Mouse (Mus musculus) layer of hippocampus, postnatal 25 days (tissue): ENCODE measurements at regions not wholly inside any gene's neighbourhood (a gene's known extent, or its start where the extent isn't known, plus 50 kb on each side); places are given as distances from the start of the nearest gene placed in this dataset.

ENCODE experiments used
- DNase-seq, 2 experiments: peaks; one replicate each; pipeline ENCODE4 v3.0.0; 2022; ENCODE audit warnings: mixed read lengths in 2 of 2, low spot score in 1 of 2; ENCODE audit errors: extremely low spot score in 1 of 2

DNA sequence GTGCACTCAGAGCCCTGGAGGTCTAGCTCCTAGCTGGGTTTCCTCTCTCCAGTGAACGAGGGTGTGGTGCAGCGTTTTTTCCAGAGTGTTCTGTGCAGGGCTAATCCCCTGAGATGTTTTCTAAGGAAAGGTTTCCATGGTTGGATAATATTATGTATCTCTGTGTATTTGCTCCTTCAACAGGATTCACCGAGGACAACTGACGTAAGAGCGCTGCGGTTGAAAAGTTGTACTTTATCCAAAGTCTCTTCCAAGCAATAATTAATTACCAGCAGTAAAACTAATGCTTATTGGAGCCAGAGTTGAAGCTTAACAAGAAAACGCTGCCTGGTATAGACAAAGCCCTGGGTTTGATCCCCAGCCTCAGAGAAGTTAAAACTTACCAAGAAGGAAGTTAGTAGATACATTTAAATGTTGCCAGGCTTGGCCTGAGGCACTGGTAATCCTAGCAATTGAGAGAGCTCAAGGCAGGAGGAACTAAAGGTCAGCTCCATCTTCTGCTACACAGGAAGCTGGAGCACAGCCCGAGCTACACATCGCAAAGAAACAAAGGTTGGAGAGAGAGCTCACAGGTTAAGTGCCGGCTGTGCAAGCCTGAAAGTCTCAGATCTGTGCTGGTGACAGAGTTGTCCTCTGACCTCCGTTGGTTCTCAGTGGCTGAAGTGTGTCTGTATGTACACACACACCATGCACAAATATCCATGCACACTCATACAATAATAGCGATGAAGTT lies 51.2 kb upstream of the Rap1b start:
- DNase-seq = no peak

DNA sequence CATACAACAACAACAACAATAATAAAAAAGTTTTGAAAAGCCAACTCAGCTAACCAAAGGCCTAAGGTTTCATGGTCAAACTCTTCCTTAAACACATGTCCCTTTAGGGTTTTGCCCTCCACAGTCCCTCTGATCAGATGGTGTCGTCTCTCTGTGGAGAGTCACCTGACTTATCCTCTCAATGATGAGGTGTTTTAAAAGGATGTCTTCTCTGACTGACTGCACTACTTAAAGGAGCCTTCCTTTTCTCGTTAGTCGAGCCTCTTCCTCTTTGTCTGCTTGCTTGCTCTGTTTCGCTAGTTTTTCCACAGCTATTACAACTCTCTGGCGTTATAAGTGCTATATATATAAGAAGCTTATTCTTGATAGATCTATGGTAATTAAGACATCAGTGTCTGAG lies 51.9 kb upstream of the Rap1b start:
- no peak for DNase-seq

DNA sequence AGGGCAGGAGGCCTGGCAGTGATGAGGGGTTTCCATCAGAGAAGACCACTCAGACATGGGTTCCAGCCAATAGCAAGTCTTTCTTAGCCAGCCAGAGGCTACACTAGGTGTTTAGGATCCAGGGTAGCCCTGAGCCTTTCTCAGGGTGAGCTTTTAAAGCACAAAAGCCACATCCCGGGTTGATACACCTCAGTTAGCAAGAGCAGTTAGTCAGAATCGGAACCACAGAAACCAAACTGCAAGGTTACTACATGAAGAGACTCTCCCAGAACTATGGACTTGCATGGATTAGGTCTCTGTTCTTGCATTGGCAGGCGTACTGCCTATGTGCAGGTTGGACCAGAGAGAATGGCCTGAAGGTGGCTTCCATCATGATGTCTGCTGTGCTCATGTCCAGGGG lies 52.6 kb upstream of the Rap1b start:
- DNase-seq = no peak

GRCm38 (mm10) chr10:117899410-117899935 lies 53.6 kb upstream of the Rap1b start:
- DNase-seq = no peak

GRCm38 (mm10) chr10:117905666-117906266 lies 59.9 kb upstream of the Rap1b start:
- DNase-seq = peak; percentile 10 to 11

DNA sequence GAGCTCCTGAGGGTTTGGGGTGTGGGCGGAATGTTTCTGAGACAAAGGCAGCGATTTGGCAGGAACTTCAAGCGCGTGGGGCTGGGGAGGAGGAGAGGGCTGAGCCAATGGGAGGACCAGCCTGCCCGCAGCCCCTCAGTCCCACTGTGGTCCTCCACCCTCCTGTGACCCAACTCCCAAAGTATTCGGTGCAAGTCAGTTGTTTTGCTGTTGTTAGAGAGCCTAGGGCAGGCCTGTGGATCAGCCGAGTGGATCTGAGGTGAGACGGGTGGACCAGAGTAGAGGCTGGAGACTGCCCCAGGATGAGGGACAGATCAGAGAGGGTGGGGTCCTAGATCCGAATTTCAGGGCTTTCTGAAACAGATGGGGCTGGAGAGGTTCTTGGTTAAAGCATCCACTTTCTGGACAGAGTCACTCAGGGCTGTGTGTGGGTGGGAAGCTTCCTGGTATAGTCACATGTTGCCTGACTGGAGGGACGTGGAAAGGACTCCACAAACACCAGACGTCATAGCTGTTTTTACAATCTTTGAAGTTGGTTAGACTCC lies 60.5 kb upstream of the Rap1b start:
- DNase-seq = peak; percentile 27 to 29

- DNase-seq = peak in 1 of 2 experiments; percentile 8
Observed at GRCm38 (mm10) chr10:117908079-117908675, 62.3 kb upstream of the Rap1b start.

DNA sequence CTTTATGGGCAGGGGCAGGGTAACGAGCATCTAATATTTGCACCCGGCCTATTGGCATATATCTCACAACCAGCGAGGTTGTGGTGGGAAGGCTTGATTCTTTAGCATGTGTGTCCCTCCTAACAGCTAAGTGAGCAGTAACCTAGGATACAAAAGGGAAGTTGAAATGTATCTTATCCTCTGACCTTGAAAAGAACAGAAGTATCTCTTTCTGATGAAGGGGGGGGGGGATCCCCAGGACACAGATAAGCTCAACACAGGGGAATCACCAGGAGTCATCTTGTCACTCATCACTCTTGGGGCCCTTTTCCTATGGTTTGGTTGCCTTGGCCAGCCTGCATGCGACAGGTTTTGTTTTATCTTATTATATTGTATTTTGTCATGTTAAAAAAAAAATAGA lies 63.3 kb upstream of the Rap1b start:
- no peak for DNase-seq

GRCm38 (mm10) chr10:117909811-117910239 lies 64.0 kb upstream of the Rap1b start:
- DNase-seq = no peak

DNA sequence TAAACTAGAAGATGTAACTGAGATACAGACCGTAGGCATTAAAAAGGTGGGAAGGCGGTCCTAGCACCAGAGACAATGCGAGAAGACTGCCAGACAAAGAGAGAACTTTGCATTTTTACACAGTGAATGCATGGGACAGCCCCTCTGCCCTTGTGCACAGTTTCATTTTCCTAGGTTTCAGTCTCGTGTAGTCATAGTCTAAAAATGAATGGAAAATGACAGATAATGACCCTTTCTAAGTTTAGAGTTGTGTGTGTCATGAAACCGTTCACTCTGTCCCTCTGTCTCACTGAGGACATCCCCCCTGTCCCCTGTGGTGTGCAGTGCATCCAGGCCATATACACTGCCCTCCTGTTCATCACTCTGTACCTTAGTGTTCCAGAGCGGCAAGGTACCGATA lies 64.6 kb upstream of the Rap1b start:
- DNase-seq = no peak

- no peak for DNase-seq
Observed at GRCm38 (mm10) chr10:117915011-117915735, 69.3 kb upstream of the Rap1b start.

- no peak for DNase-seq
Observed at GRCm38 (mm10) chr10:117916280-117916679, 70.4 kb upstream of the Rap1b start.

- no peak for DNase-seq
Observed at GRCm38 (mm10) chr10:117917870-117918269, 72.0 kb upstream of the Rap1b start.

- no peak for DNase-seq
Observed at GRCm38 (mm10) chr10:117918616-117919015, 72.8 kb upstream of the Rap1b start.

DNA sequence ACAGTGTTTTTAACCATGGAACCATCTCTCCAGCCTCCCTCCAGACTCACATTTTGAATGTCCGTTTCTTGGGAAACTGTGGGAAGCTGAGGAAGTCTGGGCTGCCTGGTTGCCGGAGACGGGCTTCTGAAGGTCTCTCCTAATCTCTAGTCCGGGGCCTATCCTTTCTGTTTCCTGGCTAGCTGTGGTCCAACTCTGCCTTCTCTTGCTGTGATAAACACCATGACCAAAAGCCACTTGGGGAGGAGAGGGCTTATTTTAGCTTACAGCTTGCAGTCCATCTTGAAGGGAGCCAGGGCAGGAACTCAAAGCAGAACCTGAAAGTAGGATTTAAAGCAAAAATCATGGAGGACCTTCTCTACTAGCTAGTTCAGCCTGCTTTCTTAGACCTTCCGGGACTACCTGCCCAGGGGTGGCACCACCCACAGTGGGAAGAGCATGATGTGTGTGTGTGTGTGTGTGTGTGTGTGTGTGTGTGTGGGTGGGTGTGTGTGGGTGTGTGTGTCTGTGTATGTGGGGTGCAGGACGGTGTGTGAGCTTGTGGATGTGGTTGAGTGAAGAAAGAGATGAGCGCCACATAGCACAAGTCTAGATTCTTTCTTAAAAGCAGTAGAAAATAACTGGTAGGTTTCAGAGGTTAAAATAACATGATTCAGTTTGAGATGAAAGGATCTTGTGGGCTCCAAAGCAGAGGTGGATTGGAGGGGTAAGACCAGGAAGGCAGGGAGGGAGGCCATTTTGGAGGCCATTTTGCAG lies 73.5 kb upstream of the Rap1b start:
- no peak for DNase-seq

- no peak for DNase-seq
Observed at GRCm38 (mm10) chr10:117925186-117925585, 79.4 kb upstream of the Rap1b start.

DNA sequence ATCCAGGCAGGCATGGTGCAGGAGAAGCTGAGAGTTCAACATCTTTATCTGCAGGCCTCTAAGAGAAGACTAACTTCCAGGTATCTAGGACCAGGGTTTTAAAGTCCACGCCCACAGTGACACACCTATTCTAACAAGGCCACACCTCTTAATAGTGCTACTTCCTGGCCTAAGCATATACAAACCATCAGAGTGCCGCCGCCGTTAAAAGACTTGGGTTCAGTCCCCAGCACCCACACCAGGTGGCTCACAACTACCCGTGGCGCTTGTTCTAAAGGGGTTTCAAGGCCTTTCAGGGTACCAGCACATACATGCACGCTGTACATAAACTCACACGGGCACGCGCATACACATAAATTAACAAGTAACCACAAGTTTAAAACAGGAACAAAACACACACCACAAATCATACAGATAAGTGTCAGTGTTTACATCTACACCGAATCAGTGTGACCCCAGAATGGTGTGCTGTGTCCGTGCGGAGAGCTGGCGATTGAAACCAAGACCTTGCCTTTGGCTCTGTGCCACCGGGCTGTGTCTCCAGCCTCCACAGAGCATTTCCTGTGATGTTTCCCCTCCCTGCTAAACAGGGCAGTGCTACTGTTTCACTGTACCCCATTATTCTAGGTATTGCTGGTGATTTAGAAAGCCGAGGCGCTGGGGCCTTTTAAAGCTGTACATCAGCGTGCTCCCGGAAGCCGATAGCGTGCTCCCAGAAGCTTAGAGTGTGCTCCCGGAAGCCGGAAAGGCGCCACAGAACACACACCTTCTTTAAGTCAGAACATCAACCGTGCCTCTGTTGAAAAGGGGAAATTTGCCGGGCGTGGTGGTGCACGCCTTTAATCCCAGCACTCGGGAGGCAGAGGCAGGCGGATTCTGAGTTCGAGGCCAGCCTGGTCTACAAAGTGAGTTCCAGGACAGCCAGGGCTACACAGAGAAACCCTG lies 80.0 kb upstream of the Rap1b start:
- DNase-seq = no peak

DNA sequence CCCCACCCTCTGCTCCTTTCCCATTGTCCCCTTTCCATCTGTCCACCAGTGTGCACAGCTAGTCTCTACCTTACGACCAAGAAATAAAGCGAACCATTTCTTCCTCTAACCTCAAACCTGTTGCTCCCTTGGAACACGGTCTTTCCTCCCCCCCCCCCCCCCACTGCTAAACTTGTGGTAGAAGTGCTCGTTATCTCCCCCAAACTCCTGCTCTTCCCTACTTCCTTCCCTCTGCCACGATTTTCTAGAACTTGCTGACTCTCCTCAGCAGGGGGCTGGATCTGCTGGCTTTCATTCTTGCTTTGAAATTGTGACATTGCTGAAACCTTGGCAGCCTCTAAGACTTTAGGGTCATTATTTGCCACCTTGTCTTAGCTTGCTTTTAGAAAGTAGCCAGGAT lies 83.2 kb upstream of the Rap1b start:
- DNase-seq = no peak

DNA sequence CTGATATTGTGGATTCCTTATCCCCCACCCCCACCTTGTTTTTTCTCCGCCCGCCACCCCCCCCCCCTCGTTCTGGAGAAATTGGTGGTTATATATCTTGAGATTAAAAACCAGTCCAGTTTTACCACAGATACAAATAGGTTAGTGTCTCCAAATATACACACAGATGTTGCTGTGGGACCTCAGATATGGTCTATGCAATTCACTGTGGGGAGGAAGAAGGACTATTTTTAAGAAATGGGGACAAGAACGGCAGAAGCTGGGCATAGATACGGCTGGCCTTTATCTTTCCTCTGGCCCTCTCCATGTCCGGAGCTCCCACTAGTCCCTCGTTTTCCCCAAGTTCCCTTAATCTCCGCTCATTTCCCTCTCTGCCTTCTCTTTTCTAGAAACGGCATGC lies 89.0 kb upstream of the Rap1b start:
- DNase-seq = no peak
